Mouse (Mus musculus) G1E (cell line): ENCODE measurements around the gene Pygm. TPM values are rescaled to one million over a fixed set of nuclear protein-coding genes. Genes with fewer than 3 reads are reported as not detected.

Experiments used
- ATAC-seq: 2 replicates; pipeline ENCODE4 v1.8.0; 2016; ENCODE audit warnings: mild to moderate bottlenecking; ENCODE audit not compliant: insufficient number of reproducible peaks, poor library complexity, low FRiP score, severe bottlenecking; ENCODE audit errors: extremely low read depth
- DNase-seq: peaks from one replicate; pipeline ENCODE4 v3.0.0; 2012; ENCODE audit warnings: low spot score
- H3K27me3 ChIP-seq: 2 replicates; pipeline ENCODE4 v1.6.1; 2012; ENCODE audit warnings: mild to moderate bottlenecking, low read length, inconsistent platforms; ENCODE audit not compliant: insufficient read depth
- H3K36me3 ChIP-seq: replicated peaks from 2 replicates; pipeline ENCODE3; 2012; ENCODE audit warnings: mild to moderate bottlenecking, inconsistent platforms
- H3K4me1 ChIP-seq: 2 replicates; pipeline ENCODE4 v1.6.1; 2012; ENCODE audit warnings: low read depth, low read length, inconsistent platforms, mixed read lengths; ENCODE audit not compliant: insufficient read depth
- H3K4me3 ChIP-seq: 2 replicates; pipeline ENCODE4 v1.5.1; 2012; ENCODE audit warnings: low read depth, mild to moderate bottlenecking, inconsistent platforms, low read length, moderate library complexity, mixed read lengths
- H3K9me3 ChIP-seq: replicated peaks from 2 replicates; pipeline ENCODE4 v1.6.1; 2012; ENCODE audit warnings: inconsistent platforms
- CTCF ChIP-seq: IDR thresholded peaks from 2 replicates; pipeline ENCODE4 v1.5.1; 2012; ENCODE audit warnings: low read depth, low read length, inconsistent platforms, mixed read lengths
- GATA1 ChIP-seq: IDR thresholded peaks from 2 replicates; pipeline ENCODE4 v1.6.1; 2012; ENCODE audit warnings: borderline replicate concordance, low read length, inconsistent platforms, mixed read lengths
- GATA2 ChIP-seq: IDR thresholded peaks from 2 replicates; pipeline ENCODE4 v1.6.1; 2012; ENCODE audit warnings: low read depth, low read length, inconsistent platforms, borderline replicate concordance
- POLR2AphosphoS5 ChIP-seq: IDR thresholded peaks from 2 replicates; pipeline ENCODE4 v1.6.1; 2012; ENCODE audit warnings: low read depth, low read length, inconsistent platforms; ENCODE audit not compliant: insufficient replicate concordance
- TAL1 ChIP-seq: conservative IDR thresholded peaks from 2 replicates; pipeline ENCODE4 v1.6.1; 2012; ENCODE audit warnings: low read depth, low read length, inconsistent platforms, mixed read lengths
- polyA plus RNA-seq: library from polyadenylated mRNA; stranded (reverse); fragments of >175 nt; gene quantifications from 2 replicates; pipeline ENCODE4 v1.2.3, GENCODE M21; 2012
- total RNA-seq, 2 experiments: library from RNA; stranded (forward) in 1 of 2; stranded (reverse) in 1 of 2; fragments of 200-1000 nt in 1 of 2; fragments of >200 nt in 1 of 2; fragmentation: Nextera tagmentation in 1 of 2; gene quantifications; 2 replicates each; pipeline ENCODE4 v1.2.3; 2014 to 2017

Gene Pygm
- total and polyA plus RNA-seq, 3 experiments: 0.14 to 7.1 (median 0.87) TPM

GRCm38 (mm10) chr19:6343066-6343925, 40.9 kb upstream of the Pygm start:
- no peak for ATAC-seq
- no peak for DNase-seq
- peaks cover 88% of the 10 kb centered on the region for H3K36me3 ChIP-seq
- peaks cover 45% of the 10 kb centered on the region for H3K4me1 ChIP-seq
- H3K9me3 ChIP-seq: no peaks in the 10 kb centered on the region
- TF ChIP-seq TAL1: no peak
- TF ChIP-seq GATA2: no peak
- no peak for TF ChIP-seq GATA1
- TF ChIP-seq CTCF: no peak
- no peak for TF ChIP-seq POLR2AphosphoS5
- H3K4me3 ChIP-seq: no peak overlapping the region
- H3K27me3 ChIP-seq: no peaks in the 10 kb centered on the region

GRCm38 (mm10) chr19:6343996-6344395, 40.2 kb upstream of the Pygm start:
- Histone ChIP-seq H3K4me3 (no peak overlapping the region), H3K36me3 (peaks cover 88% of the 10 kb centered on the region), H3K9me3 (no peaks in the 10 kb centered on the region), H3K27me3 (no peaks in the 10 kb centered on the region), H3K4me1 (peaks cover 40% of the 10 kb centered on the region)
- ATAC-seq: no peak
- no peak for DNase-seq
- TF ChIP-seq TAL1 (no peak), GATA1 (no peak), POLR2AphosphoS5 (no peak), GATA2 (no peak)

GRCm38 (mm10) chr19:6346023-6346422, 38.2 kb upstream of the Pygm start:
- Histone ChIP-seq H3K36me3 (peaks cover 92% of the 10 kb centered on the region), H3K4me1 (peaks cover 22% of the 10 kb centered on the region)
- ATAC-seq: no peak

GRCm38 (mm10) chr19:6346661-6347060, 37.5 kb upstream of the Pygm start:
- Histone ChIP-seq H3K4me1 (peaks cover 16% of the 10 kb centered on the region), H3K36me3 (peaks cover 97% of the 10 kb centered on the region), H3K27me3 (no peaks in the 10 kb centered on the region), H3K9me3 (no peaks in the 10 kb centered on the region), H3K4me3 (no peak overlapping the region)
- ATAC-seq: no peak
- no peak for DNase-seq
- TF ChIP-seq POLR2AphosphoS5: no peak
- no peak for TF ChIP-seq TAL1
- TF ChIP-seq CTCF: no peak
- TF ChIP-seq GATA2: no peak
- no peak for TF ChIP-seq GATA1

More at GRCm38 (mm10) chr19:6346023-6346422, 38.2 kb upstream of the Pygm start:
- H3K9me3 ChIP-seq: no peaks in the 10 kb centered on the region
- no peak overlapping the region for H3K4me3 ChIP-seq
- no peak for DNase-seq
- TF ChIP-seq TAL1 (no peak), POLR2AphosphoS5 (no peak), GATA2 (no peak), CTCF (no peak), GATA1 (no peak)
- H3K27me3 ChIP-seq: no peaks in the 10 kb centered on the region

GRCm38 (mm10) chr19:6347615-6348014, 36.6 kb upstream of the Pygm start:
- Histone ChIP-seq H3K27me3 (no peaks in the 10 kb centered on the region), H3K9me3 (no peaks in the 10 kb centered on the region), H3K4me3 (no peak overlapping the region), H3K36me3 (peaks cover 94% of the 10 kb centered on the region), H3K4me1 (peaks cover 11% of the 10 kb centered on the region)
- DNase-seq (no peak), ATAC-seq (no peak)
- TF ChIP-seq TAL1 (no peak), GATA2 (no peak), POLR2AphosphoS5 (no peak), CTCF (no peak), GATA1 (no peak)

GRCm38 (mm10) chr19:6348717-6349116, 35.5 kb upstream of the Pygm start:
- TF ChIP-seq POLR2AphosphoS5 (no peak), GATA2 (no peak), TAL1 (no peak)
- H3K9me3 ChIP-seq: no peaks in the 10 kb centered on the region
- no peak overlapping the region for H3K4me3 ChIP-seq
- H3K27me3 ChIP-seq: no peaks in the 10 kb centered on the region
- H3K36me3 ChIP-seq: peaks cover 94% of the 10 kb centered on the region
- H3K4me1 ChIP-seq: peaks cover 7% of the 10 kb centered on the region
- no peak for DNase-seq
- no peak for ATAC-seq
